Mouse (Mus musculus) natural killer cell, adult 2 months (primary cell): ENCODE data around the gene Mip.
"Not testable (repeated sequence)": the region's sequence is repeated elsewhere in the genome, so short reads cannot be mapped to it uniquely, and the experiment has no call there.

Experiments used
- DNase-seq, 2 experiments: peaks; one replicate each; pipeline ENCODE4 v3.0.0; 2022; ENCODE audit warnings: low spot score in 2 of 2

The Mip gene

DNA sequence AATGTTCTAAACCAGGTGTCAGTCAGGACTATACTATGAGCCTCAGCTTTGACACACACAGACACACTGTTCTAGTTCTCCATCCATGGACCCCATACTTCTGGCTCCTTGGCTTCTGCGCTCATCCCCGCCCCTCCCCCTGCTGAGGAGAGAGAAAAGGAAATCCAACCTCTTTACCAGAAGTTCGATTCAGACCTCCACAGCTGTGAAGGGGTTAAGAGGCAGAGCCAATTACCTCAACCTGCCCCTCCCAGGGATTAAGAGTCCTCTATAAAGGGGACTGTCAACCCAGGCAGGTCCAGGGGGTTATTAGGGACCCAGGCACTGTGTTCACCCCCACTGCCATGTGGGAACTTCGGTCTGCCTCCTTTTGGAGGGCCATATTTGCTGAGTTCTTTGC is at the start of gene Mip:
TSS of gene Mip (plus strand) at position 301 of the 400 bp plus-strand sequence.
- DNase-seq, result no peak

DNA sequence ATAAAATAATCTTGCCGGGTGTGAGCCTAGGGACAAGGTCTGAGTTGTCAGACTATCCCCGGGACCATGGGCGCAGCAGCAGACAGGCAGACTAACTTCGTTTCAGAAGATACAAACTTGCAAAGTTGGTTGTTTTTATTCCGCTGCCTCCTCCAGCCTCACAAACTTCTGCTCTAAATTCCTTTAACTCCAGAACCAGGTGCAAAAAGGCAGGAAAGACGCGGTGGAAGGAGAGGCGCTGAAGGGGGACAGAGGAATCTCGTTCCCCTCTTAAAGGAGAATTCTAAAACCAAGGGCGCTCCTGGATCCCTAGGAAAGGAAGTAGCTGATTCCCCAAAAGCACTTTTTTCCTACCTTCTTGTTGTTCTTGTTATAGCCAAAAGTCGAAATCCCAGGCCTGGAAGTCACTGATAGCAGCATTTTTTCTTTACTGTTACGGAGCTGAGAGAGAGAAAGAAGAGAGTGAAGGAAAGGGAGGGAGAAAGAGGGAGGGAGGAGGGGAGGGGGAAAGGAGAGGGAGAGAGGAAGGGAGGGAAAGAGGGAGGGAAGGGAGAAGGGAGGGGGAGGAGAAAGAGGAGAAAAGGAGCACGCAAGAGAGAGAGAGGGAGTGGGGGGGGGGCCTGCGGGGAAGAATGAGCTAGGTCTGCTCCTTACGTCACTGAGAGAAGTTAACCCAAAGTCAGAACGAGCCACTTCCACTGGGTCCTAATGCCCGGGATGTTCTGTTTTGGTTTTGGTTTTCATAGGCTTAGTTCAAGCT is 49.5 kb upstream of the Mip start:
- peak; percentile 49 to 57 for DNase-seq

DNA sequence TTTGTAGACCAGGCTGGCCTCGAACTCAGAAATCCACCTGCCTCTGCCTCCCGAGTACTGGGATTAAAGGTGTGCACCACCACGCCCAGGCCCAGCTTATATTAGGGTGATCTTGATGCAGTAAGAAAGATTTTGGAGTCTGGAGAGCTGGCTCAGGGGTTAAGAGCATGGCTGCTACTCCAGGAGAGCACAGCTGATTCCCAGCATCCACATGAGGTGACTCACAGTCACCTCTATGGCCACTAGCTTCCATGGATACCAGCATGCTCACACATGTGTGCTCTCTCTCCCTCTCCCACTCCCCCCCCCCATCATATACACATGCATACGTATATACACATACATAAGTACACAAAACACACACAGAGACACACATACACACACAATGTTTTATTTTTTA is 48.3 kb upstream of the Mip start:
- no peak for DNase-seq

DNA sequence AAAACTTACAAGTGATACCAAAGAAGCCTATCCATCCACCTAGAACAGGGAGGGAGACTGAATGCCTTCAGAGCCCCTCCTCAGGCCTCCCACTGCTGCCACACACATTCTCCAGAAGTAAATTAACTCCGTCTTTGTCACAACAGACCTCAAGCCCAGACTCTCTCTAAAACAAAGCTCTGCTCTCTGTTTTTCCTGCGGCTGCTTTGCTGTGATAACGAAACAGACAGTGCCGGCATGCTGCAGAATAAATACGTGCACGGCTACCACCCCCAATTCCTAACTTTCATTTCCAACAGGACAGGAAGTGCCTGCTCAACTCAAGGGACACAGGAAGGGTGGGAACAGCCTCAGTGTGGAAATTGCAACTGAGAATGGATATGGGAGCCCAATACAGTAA is 45.6 kb upstream of the Mip start, which contains the start of gene Rbms2:
TSS of gene Rbms2 (minus strand) at position 309 of the 400 bp plus-strand sequence.
- DNase-seq, result no peak

DNA sequence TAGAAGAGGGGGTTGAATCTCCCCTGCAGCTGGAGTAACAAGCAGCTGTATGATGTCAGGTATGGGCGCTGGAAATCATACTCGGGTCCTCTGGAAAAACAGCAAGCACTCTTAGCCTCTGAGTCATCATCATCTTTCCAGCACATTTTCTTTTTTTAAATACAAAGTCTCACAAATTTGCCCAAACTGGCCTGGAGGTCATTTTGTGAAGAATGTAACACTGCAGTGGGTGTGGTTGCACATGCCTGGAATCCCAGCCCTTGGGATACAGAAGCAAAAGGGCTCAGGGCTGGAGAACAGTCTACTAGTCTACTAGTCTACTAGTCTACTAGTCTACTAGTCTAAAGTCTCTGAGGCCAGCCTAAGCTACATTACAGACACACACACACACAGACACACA is 41.3 kb upstream of the Mip start:
- no peak for DNase-seq

DNA sequence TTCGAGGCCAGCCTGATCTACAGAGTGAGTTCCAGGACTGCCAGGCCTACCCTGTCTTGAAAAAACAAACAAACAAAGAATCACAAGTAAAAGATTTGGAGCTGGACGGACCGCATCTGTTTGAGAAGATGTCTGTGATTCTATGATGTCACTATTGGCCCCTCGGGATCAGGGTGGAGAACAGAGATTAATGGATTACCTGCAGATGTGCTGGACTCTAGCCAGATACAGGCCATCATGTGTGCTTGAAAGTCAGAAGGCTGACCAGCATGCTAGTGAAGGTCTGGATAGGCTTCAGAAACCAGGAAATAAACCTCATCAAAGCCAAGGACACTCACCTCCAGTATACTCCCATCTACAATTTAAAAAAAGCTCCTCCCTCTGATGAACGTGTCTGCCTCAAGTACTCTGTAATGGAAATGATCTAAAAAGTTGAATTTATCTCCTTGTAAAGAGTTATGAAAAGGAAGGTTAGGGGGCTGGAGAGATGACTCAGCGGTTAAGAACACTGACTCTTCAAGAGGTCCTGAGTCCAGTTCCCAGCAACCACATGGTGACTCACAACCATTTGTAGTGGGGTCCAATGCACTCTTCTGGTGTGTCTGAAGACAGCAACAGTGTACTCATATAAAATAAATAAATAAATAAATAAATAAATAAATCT is 40.2 kb upstream of the Mip start:
- no peak for DNase-seq

DNA sequence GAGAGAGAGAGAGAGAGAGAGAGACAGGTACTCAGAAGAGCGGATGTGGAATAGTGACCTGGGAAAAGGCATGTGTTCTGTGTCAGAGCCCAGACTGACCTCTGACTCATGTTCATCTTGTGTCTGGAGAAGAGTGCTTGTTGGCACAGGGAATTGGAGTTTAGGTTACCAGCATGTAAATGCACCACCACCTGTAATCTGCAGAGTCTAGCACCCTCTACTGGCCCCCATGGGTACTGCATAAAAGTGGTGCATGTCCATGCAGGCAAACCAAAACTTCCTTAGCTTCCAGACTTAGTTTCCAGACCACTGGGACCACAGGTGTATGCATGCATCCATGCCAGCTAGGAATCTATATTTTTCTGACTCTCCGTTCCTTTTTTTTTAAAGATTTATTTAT is 39.7 kb upstream of the Mip start:
- DNase-seq, result peak; percentile 68 to 76

DNA sequence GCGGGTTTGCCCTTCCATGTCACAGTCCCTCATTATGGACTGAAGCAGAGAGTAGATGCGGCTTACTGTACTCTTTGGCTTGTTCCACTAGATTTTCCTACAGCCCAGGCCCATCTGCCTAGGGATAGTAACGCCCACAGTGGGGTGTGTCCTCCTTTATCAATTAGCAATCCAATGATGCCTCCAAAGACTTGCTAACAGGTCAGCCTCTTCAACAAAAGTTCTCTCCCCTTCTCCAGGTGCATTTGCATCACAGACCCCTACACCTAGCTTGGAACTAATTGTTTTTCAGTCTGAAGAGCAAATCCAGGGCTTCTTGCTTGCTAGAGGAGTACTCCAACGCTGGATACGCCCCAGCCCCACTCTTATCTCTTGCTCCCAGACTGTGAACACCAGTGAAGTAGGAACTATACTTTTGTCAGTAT is 38.4 kb upstream of the Mip start:
- no peak for DNase-seq

DNA sequence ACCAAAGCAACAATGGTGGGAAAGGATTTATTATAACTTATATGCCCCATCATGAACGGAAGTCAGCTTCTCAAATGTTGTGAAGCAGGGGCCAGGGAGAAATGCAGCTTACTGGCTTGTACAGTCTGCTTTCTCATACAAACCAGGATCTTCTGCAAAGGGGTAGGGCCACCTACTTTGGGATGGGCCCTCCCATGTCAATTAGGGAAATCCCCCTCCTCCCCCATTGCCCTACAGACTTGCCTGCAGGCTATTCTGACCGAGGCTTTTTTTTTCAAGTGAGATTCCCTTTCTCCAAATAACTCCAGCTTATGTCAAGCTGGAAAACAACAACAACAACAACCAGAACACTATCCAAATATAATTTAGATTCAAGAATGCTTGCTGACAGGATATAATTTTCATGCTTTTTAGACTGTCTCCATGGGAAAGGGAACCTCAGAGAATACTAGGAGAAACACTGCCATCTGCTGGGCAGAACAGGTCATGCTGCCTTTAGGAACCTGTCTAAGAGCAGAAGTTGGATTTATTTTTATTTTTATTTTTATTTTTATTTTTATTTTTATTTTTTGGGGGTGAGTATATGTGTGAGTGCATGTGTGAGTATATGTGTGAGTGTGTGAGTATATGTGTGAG is 37.3 kb upstream of the Mip start:
- peak; percentile 56 to 67 for DNase-seq

DNA sequence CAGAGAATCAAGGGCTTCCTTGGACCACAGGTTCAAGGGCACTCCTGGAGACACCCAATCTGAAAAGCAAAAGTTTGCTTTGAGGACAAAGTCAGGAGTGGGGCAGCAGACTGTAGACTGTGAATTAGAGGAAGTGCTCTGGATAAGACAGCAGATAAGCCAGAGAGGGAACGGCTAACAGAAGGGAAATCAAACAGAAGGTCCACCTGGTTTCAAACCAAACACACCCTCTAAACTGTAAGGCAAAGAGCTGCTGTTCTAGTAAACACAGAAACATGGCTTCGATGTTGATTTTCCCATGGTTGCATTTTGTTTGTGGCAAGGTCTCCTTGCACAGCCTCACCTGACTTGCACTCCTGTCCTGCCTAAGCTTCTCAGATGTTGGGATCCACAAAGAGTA is 34.2 kb upstream of the Mip start:
- DNase-seq, result no peak

DNA sequence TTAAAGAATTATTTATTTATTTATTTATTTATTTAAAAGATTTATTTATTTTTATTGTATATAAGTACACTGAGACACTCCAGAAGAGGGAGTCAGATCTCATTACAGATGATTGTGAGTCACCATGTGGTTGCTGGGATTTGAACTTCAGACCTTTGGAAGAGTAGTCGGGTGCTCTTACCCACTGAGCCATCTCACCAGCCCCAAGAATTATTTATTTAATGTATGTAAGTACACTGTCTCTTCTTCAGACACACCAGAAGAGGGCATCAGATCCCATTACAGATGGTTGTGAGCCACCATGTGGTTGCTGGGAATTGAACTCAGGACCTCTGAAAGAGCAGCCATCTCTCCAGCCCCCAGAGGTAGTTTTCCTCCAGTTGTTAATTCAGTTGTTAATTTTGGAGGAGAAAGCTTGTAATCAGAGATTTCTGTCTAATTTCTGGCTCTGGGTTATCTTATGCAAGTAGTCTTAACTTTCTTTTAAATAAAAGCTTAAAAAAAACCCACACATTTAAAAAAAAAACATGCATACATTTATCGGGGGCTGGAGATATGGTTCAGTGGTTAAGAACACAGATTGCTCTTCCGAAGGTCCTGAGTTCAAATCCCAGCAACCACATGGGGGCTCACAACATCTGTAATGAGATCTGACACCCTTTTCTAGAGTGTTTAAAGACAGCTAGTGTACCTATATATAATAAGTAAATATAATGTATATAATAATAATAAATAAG is 33.4 kb upstream of the Mip start:
- not testable (repeated sequence) for DNase-seq

DNA sequence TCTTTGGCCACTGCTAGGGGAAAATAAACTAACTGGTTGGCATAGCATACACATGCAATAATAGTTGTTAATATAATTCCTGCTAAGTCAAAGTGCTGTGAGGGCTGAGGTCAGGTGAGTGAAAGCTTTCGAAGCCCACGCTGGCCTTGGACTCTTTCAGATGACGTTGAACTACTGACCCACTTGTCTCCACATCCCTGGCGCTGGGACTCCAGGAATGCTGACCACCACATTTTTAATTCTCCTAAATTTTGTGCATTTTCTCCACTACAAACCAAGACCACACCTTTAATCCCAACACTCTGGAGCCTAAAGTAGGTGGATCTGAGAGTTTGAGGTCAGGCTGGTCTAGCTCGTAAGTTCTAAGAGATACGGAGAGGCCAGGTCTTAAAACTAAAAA is 32.5 kb upstream of the Mip start:
- DNase-seq, result no peak

DNA sequence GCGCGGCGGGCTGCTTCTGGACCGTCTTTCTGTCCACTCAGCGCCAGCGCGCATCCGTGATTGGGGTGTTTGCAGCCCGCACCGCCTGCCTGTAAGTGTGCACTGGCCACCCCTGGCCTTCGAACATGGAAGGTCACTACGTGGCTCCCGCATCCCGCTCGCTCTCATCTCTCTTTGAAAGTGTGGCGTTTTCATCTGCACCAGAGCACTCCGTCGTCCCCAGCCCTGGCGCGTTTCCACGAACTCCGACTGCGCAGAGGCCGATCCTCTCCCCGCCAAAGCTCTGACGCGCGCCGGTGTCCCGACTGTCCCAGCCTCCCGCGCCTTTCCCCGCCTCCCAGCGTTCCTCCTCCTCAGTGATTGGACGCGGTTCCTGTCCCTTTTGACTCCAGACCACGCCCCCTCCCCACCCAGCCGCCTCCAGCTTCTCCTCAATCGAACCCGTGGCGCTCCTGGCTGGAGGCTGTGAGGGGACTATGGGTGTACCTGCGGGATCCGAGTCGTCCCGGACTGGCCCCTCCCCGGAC is 31.6 kb upstream of the Mip start, which contains the start of gene Gls2:
TSS of gene Gls2 (plus strand) at position 434 of the 527 bp plus-strand sequence.
- peak; percentile 46 to 66 for DNase-seq

DNA sequence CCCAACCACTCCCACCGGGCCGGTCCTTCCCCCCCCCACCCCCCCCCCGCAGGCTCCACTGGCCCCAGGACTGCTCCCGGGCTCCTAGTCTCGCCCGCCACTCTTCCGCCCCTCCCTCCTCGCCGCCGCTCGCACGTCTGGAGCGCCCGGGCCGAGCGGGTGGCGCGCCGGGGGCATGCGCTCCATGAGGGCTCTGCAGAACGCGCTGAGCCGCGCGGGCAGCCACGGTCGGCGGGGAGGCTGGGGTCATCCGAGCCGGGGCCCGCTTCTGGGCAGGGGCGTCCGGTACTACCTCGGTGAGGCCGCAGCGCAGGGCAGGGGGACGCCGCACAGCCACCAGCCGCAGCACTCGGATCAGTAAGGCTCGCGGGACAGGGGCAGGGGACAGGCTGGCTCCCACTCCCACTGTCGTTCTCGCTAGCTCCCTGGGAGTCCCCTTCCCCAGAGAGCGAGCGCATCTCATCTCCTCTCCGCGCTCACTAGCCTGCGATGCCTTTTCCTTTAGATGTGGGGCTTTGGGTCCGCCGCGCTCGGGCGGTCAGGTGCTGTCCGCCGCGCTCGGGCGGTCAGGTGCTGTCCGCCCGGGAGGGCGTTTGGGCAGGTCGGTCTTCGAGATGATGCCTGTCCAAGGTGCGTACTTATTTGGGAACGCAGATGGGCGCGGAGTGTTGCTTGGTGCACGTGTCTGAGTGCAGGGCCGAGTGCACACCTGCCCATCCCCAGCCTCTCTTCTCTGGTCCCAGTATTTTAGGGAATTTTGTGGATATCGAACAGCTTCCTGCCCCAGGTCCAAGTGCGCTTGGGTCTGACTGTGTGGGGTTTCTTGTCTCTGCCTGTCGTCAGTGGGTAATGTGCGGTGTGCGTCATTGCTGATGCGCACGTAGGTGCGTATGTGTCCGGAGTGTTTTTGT is 30.8 kb upstream of the Mip start:
- peak; percentile 24 to 25 for DNase-seq

DNA sequence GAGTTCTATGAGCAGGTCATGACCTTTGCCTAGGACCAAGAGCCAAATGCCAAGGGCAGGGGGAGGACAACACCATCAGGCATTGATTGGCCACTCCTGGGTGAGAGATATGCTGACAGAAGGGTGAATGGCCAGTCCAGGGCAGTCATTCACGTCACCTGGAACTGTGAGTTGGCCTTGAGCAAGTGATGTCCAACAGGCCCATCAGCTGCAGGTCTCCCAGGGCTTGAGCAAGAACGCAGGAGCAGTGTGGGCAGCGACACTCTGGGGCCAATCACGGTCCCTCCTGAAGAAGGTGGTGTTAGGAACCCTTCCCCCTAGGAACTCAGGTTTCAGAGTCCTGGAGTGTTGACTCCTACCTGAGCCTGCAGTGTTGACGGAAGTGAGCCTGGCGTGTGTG is 23.8 kb upstream of the Mip start:
- DNase-seq, result no peak

DNA sequence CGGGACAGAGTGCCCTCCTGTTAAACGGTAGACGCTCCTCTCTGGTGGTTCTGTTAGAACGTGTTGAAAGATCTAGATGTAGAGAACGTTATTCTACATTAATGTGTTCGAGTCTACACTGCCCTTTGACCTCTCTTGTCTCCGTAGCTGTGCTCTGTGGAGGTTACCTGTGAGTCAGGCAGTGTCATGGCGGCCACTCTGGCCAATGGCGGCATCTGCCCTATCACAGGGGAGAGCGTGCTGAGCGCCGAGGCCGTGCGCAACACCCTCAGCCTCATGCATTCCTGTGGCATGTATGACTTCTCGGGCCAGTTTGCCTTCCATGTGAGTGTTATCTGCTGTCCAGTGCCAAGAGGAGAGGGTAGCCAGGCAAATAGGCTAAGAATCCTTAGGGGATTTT is 20.7 kb upstream of the Mip start:
- DNase-seq, result no peak

DNA sequence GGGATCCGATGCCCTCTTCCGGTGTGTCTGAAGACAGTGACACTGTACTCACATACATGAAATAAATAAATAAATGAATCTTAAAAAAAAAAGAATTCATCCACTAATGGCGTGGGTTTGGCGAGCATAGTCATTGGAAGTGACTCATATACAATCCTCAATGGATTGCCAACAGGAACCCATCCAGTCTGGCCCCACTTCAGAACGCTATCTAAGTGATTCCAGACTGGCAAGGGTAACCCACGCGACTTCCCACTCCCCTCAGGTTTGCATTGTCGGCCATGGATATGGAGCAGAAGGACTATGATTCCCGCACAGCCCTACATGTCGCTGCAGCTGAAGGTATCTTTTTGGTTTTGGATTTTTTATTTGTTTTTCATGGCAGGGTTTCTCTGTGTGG is 17.3 kb upstream of the Mip start:
- no peak for DNase-seq

DNA sequence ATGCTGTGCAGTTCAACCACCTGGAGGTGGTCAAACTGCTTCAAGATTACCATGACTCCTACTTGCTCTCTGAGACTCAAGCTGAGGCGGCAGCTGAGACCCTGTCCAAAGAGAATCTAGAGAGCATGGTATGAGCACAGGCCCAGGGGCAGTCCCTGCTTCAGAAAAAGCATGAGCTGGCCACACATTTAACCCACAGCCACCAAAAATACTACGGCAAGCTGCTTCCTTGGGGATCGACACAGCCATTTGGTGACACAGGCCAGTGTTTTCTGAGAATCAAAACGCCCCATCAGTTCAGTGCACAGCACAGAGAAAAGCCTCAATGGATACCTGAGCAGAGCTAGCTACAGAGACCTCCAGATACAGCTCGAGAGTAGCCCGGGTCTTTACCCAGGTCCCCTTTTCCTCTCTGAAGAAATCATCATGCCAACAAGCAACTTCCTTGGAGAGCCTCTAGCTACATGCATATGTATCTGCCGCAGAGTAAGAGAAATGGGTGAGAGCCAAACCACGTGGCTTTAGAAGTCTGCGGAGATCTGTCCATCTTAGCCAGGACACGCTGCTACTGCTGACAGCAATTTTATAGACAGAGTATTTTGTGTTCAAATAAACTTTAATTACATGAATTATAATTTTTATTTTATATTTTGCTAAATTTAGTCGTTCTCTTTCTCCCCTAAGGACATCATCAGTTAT is 16.2 kb upstream of the Mip start:
- DNase-seq, result no peak

DNA sequence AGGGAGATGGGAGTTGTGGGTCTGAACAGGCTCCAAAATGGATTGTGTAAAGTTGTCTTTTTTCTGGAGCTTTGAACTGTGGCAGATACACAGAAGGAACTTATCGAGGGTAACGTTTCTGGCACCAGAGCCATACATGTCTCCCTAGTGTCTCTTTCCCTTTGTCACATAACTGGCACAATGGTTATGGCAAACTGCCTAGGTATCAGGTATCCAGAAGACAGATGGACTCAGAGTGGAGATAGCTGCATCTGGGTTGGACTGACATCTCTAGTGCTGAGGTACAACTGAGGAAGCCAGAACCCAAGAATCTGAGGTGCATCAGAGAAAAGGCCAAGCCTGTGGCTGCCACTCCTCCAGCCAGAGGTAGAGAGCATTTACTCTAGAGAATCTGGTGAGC is 15.5 kb upstream of the Mip start:
- no peak for DNase-seq

DNA sequence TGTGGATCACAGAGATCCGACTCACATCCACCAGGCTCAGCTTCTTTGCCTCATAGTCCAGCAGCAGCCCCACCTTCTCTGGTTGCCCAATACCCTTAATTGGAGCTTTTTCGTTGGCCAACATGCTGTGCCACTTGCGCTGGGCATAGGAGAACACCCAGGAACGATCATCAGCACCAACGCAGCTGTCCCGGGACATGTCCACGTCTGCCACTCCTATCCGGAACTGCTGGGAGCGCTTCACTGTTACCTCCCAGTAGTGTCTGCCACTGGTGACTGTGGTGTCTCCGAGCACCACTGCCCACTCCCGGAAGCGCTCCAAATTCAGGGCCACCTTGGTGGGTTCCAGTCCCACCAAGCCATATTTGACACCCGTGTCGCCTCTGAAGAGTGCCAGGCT is 14.7 kb upstream of the Mip start:
- DNase-seq, result no peak
